Mouse (Mus musculus) megakaryocyte, adult 5-6 weeks (primary cell): ENCODE results near the gene Poc1b. TPM values are rescaled to one million over a fixed set of nuclear protein-coding genes. Genes with fewer than 3 reads are reported as not detected.

Experiments used
- ATAC-seq: 2 replicates; pipeline ENCODE4 v1.8.0; 2016; ENCODE audit warnings: mild to moderate bottlenecking, inconsistent platforms; ENCODE audit not compliant: poor library complexity, severe bottlenecking
- total RNA-seq, 2 experiments: library from RNA; stranded (forward) in 1 of 2; stranded (reverse) in 1 of 2; fragments of 153-499, 151-499 nt in 1 of 2; fragments of 221-1000, 200-1000 nt in 1 of 2; gene quantifications; 2 replicates each; pipeline versions ENCODE4 v1.2.3 to v1.2.4; 2015 to 2017

The Poc1b gene
- total RNA-seq, 2 experiments from 2014 or later = 9.1 to 18.5 TPM

DNA sequence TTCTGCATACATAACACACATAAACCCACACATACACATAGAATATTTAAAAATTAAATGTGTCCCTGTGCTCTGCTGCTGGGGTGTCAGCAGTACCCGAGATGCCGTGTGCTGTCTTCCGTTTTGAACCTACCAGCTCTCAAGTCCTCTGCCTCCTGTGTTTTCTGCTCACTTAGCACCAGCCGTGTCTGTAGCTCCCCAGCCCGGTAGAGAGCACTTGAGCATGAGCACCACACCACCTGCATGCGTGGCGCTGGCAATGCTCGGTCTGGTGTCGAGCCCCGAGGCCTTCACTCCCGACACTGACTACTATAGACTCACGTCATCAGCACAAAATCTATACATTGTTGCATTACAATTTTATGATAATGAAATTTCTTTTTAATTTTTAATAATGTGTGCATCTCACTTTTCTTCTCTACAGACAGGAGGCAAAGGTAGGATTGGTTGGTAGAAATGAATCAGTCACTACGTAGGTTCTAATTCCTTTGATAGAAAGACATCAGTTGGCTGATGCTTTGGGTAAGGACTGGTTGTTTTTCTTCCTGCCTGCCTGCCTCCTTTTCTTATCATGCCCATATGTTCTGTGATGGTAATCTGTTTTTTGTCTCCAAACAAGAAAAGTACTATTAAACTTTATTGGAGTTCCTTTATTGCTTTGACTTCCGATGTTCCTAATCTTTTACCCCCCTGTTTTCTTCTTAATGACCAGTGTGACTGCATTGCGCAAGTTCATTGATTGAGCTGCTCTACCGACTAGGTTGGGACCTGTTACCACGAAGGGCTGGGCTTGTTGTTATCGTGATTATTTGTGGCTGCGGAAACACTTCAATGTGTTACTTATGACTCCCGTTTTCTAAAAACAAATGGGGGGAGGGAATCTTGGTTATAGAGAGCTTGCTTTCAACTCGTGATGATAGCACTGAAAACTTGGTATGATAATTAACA, 82.1 kb downstream of the Poc1b start:
- no peak for ATAC-seq

GRCm38 (mm10) chr10:99190798-99191197, 84.0 kb downstream of the Poc1b start:
- peak; percentile 73 for ATAC-seq

- ATAC-seq = peak; percentile 63
These were observed 87.7 kb downstream of the Poc1b start for GRCm38 (mm10) chr10:99194451-99195055.

DNA sequence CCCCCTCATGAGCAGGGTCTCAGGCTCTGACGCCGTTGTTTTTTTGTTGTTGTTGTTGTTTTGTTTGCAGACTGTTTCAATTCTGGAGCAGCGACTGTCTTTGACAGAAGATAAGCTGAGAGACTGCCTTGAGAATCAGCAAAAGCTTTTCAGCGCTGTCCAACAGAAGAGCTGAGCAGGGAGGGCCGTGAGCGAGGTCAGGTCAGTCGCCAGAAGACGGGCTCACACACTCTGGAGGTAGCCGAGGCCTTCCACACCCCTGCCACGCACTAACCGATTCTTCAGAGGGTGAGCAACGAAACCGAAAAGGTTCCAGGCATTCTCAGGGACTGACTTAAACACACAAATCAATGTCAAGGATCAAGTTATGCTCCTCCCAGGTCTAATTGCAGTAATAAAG, 89.7 kb downstream of the Poc1b start:
- ATAC-seq = no peak

DNA sequence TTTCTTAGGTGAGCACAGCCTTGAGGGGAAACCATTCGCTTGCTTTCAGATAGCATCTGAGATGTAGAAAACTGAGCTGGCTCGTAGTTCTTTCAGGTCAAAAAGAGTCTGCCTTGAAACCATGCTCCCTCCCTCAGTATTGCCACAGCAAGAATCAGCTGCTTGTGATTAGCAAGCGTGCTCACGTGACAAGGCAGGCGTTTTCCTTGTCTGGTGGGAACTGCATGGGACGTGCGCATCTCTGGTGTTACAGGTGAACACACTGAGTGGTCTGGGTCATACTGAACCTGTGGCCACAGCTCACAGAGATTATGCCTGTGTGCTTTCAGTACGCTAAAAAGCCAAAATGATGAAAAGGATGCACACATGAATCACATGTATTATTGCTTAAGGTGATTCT, 90.3 kb downstream of the Poc1b start:
- no peak for ATAC-seq

GRCm38 (mm10) chr10:99197607-99198305, 90.9 kb downstream of the Poc1b start:
- ATAC-seq = peak; percentile 57

DNA sequence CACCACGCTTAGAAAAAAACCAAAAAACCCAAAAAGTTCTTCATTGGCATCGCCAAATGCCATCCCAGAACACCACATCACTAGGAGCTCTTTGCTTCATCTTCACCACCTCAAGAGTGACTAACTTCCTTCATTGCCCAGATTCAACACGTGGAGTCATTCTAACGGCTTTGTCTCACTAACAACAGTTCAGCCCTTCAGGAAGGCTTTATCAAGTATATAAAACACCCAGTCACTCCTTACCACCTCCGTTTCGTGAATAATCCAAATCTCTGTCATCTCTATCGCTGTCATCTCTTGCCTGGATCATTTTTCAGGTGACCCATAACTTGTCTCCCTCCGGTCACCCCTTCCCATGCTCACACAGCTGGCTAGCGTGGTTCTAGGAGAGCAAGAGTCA, 92.1 kb downstream of the Poc1b start:
- no peak for ATAC-seq

DNA sequence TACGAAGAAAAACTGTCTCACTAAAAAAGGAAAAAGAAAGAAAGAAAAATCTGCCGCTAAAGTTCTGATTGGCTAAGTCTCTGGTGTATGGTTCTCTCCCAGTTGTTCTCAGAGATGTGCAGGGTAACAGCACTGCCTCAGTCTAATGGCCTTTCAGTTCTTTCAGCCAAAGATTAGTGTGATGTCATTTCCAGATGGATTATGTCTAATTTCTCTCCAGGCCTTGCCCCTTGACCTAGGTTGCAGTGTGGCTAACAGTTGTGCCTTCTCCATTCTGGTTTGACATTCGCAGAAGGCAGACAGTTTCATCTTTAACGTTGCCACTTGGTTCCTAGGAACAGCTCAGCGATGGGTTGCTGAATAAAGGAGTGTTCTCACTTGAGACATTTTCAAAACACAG, 94.1 kb downstream of the Poc1b start:
- no peak for ATAC-seq

DNA sequence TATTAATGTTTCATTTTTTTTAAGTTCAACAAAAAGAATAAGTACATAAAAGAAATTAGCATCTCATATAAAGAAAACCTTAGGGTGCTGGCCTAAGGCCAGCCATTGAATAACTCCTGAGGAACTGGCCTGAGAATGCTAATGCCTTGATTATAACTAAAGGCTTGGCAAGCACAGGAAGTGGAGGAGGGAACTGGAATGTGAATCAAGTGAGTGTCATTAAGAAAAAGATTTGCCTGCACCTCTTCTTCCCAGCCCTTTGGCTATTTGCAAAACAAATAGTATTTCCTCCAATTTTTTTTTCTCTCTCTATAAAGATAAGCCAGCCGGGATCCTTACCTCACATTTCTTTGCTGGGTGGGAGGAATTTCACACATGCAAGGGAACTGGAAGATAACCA, 95.0 kb downstream of the Poc1b start:
- no peak for ATAC-seq

- no peak for ATAC-seq
These were observed 95.5 kb downstream of the Poc1b start for GRCm38 (mm10) chr10:99202363-99202762.

DNA sequence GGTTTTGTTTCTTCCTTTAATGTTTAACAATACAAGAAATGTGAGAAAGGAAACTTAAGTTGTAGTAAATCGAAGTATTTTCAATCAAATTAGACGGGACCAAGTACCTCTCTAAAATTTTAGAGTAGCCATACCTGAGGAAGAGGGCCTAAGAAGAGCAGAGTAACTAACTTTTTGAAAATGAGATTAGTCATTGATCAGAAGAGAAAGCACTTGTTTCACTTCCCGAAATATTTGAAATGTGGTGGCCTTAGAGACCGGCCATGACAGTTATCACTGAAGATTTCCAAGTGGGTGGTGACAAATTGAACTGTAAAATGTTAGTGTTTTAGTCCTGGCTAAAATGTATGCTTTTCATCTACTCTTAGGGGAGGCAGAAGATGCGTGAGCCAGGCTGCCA, 96.3 kb downstream of the Poc1b start:
- ATAC-seq = peak; percentile 33; the same call in 1 of the 2 replicates

DNA sequence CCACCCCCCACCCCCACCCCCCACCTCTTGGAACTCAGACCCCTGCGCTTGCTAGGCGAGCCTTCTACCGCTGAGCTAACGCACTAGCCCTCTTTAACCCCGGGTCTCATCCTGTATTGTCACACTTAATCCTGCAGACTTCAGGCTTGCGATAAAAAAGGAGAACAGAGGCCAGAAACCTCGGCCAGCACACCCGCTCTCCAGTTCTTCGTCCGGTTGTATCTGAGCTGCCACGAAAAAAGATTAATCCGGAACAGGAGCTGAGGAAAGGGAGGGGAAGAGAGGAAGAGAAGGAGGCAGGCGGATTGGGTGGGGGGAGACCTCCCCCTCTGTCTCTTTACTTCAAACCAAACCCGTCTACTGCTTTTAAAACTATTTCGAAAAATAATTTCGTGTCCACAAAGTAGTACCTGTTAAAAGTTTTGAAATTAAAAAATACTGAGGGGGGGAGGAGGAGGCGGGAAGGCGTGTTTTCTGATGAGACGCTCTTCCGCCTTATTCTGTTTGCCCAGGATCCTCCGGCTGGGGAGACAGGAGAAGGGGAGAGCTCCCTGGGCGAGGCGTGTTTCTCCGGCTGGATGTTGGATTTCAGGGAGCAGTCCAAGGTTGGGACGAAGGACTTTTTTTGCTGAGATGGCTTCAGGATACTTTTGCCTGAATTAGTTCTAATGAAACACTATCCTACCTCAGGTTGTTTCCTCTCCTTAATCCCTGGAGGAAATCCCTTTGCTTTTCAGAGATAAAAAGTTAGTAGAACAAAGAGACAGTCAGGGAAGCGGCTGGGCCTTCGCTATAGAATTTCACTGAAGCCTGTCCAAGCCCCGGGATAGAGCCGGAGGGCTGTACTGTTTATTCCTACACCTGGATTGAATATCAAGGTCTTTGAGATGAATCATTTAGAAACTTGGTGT, 97.0 kb downstream of the Poc1b start:
- ATAC-seq = peak; percentile 37

DNA sequence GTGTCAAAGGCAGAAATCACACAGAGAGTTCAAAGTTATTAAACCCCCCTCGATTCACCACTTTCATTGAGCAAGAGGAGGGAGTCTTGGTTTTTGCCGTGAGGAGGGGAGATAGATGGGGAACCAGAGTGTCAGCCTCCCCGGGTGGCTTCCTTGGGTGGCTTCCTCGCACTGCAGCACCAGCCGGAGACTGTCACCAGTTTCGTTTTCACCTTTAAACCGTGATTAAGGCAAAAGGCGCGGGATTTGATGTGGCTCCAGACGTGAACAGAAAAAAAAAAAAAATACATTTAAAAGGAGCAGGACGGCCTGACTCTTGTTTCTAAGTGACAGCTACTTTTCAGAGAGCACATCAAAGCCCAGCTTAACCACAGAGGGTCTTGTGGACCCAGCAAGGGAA, 97.7 kb downstream of the Poc1b start:
- peak; percentile 92 for ATAC-seq

GRCm38 (mm10) chr10:99207121-99207520, 100.3 kb downstream of the Poc1b start:
- ATAC-seq = no peak

GRCm38 (mm10) chr10:99209146-99209800, 102.4 kb downstream of the Poc1b start:
- no peak for ATAC-seq

DNA sequence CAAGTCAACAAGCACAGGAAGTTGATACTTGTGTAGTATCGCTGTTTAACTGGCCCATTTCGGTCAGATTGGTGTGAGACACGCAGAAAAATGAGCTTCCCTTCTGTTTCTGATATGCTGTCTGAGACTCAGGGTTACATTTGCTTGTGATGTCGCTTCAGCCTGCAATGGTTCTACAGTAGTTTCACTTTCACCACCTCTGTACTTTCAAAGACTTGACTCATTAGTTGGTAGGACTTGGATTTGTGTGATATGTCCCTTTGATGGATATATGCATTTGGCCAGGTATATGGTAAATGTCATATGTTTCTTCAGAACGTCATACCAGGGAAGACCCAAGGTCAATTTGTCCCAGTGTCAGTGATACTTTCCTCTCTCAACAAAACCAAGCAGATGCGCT, 104.2 kb downstream of the Poc1b start:
- ATAC-seq = no peak

GRCm38 (mm10) chr10:99211503-99212265, 104.8 kb downstream of the Poc1b start:
- ATAC-seq = peak; percentile 84

GRCm38 (mm10) chr10:99214421-99215299, 107.8 kb downstream of the Poc1b start:
- no peak for ATAC-seq
